Mouse (Mus musculus): ENCODE results near the gene Gm49450. TPM values are rescaled to one million over a fixed set of nuclear protein-coding genes. Genes with fewer than 3 reads are reported as not detected.
A peak's percentile ranks its signal among the peaks of the same experiment; 100 is the strongest.
"Not testable (repeated sequence)": the region's sequence is repeated elsewhere in the genome, so short reads cannot be mapped to it uniquely, and the experiment has no call there.

Gene Gm49450
- polyA plus RNA-seq, 1 experiment from 2014 or later, result not detected

GRCm38 (mm10) chr15:98942081-98942480, 11.3 kb downstream of the Gm49450 start:
- ATAC-seq (ENCODE audit: insufficient number of reproducible peaks, insufficient read depth, low FRiP score, low read depth), result no peak
- 78% methylated on average over 4 of the region's 4 CpGs for WGBS
- H3K4me1 ChIP-seq (ENCODE audit: control insufficient read depth, insufficient read depth, low read length), result no peaks in the 10 kb centered on the region
- H3K27me3 ChIP-seq (ENCODE audit: control insufficient read depth, insufficient read depth, low read length), result no peaks in the 10 kb centered on the region
- H3K27ac ChIP-seq (ENCODE audit: low read length), result no peak overlapping the region
- no peaks in the 10 kb centered on the region; the same call in 1 of the 2 replicates for H3K9me3 ChIP-seq (ENCODE audit: control insufficient read depth, low read depth, low read length)
- no peaks in the 10 kb centered on the region for H3K36me3 ChIP-seq (ENCODE audit: control insufficient read depth, insufficient read depth, low read length)
- H3K4me2 ChIP-seq (replicated peaks; ENCODE audit: low read depth, low read length), result no peak overlapping the region
- H3K4me3 ChIP-seq (ENCODE audit: low read depth, low read length), result no peak overlapping the region
- no peak overlapping the region for H3K9ac ChIP-seq (replicated peaks; ENCODE audit: low read depth, low read length)

GRCm38 (mm10) chr15:98941539-98941938, 11.8 kb downstream of the Gm49450 start:
- Histone ChIP-seq H3K27me3 (ENCODE audit: control insufficient read depth, insufficient read depth, low read length) (no peaks in the 10 kb centered on the region), H3K4me1 (ENCODE audit: control insufficient read depth, insufficient read depth, low read length) (no peaks in the 10 kb centered on the region), H3K9ac (replicated peaks; ENCODE audit: low read depth, low read length) (no peak overlapping the region), H3K27ac (ENCODE audit: low read length) (no peak overlapping the region), H3K9me3 (ENCODE audit: control insufficient read depth, low read depth, low read length) (no peaks in the 10 kb centered on the region; the same call in 1 of the 2 replicates), H3K4me3 (ENCODE audit: low read depth, low read length) (no peak overlapping the region), H3K4me2 (replicated peaks; ENCODE audit: low read depth, low read length) (no peak overlapping the region), H3K36me3 (ENCODE audit: control insufficient read depth, insufficient read depth, low read length) (no peaks in the 10 kb centered on the region)
- 78% methylated on average over 2 of the region's 2 CpGs for WGBS
- ATAC-seq (ENCODE audit: insufficient number of reproducible peaks, insufficient read depth, low FRiP score, low read depth), result no peak

GRCm38 (mm10) chr15:98940816-98941215, 12.5 kb downstream of the Gm49450 start:
- H3K27ac ChIP-seq (ENCODE audit: low read length), result no peak overlapping the region
- H3K27me3 ChIP-seq (ENCODE audit: control insufficient read depth, insufficient read depth, low read length), result no peaks in the 10 kb centered on the region
- ATAC-seq (ENCODE audit: insufficient number of reproducible peaks, insufficient read depth, low FRiP score, low read depth), result no peak
- H3K4me1 ChIP-seq (ENCODE audit: control insufficient read depth, insufficient read depth, low read length), result peaks cover 5% of the 10 kb centered on the region; the same call in 1 of the 2 replicates
- no peak overlapping the region for H3K9ac ChIP-seq (replicated peaks; ENCODE audit: low read depth, low read length)
- H3K9me3 ChIP-seq (ENCODE audit: control insufficient read depth, low read depth, low read length), result no peaks in the 10 kb centered on the region; the same call in 1 of the 2 replicates
- no peaks in the 10 kb centered on the region for H3K36me3 ChIP-seq (ENCODE audit: control insufficient read depth, insufficient read depth, low read length)
- no peak overlapping the region for H3K4me3 ChIP-seq (ENCODE audit: low read depth, low read length)
- no peak overlapping the region for H3K4me2 ChIP-seq (replicated peaks; ENCODE audit: low read depth, low read length)
- 76% methylated on average over 10 of the region's 10 CpGs for WGBS

GRCm38 (mm10) chr15:98934217-98934839, 19.0 kb downstream of the Gm49450 start, which contains the start of gene Tuba1b:
Tuba1b (minus strand) TSS chr15:98934565.
- H3K4me2 ChIP-seq (replicated peaks; ENCODE audit: low read depth, low read length), result peak within 1 kb of the TSS; percentile 99
- peaks cover 9% of the 10 kb centered on the region for H3K36me3 ChIP-seq (ENCODE audit: control insufficient read depth, insufficient read depth, low read length)
- ATAC-seq (ENCODE audit: insufficient number of reproducible peaks, insufficient read depth, low FRiP score, low read depth), result peak; percentile 96
- peaks cover 13% of the 10 kb centered on the region for H3K4me1 ChIP-seq (ENCODE audit: control insufficient read depth, insufficient read depth, low read length)
- H3K27ac ChIP-seq (ENCODE audit: low read length), result peak within 1 kb of the TSS; percentile 97
- H3K27me3 ChIP-seq (ENCODE audit: control insufficient read depth, insufficient read depth, low read length), result no peaks in the 10 kb centered on the region
- under 1% methylated on average over 55 of the region's 58 CpGs for WGBS
- peak within 1 kb of the TSS; percentile 89 for H3K9ac ChIP-seq (replicated peaks; ENCODE audit: low read depth, low read length)
- H3K4me3 ChIP-seq (ENCODE audit: low read depth, low read length), result peak within 1 kb of the TSS; percentile 73
- no peaks in the 10 kb centered on the region for H3K9me3 ChIP-seq (ENCODE audit: control insufficient read depth, low read depth, low read length)

GRCm38 (mm10) chr15:98933833-98934216, 19.5 kb downstream of the Gm49450 start:
- peaks cover 14% of the 10 kb centered on the region for H3K4me1 ChIP-seq (ENCODE audit: control insufficient read depth, insufficient read depth, low read length)
- peak; percentile 85 for ATAC-seq (ENCODE audit: insufficient number of reproducible peaks, insufficient read depth, low FRiP score, low read depth)
- under 1% methylated on average over 35 of the region's 35 CpGs for WGBS
- H3K4me3 ChIP-seq (ENCODE audit: low read depth, low read length), result peak overlapping the region; percentile 73
- H3K9me3 ChIP-seq (ENCODE audit: control insufficient read depth, low read depth, low read length), result no peaks in the 10 kb centered on the region
- peak overlapping the region; percentile 97 for H3K27ac ChIP-seq (ENCODE audit: low read length)
- peaks cover 9% of the 10 kb centered on the region for H3K36me3 ChIP-seq (ENCODE audit: control insufficient read depth, insufficient read depth, low read length)
- H3K9ac ChIP-seq (replicated peaks; ENCODE audit: low read depth, low read length), result peak overlapping the region; percentile 89
- no peaks in the 10 kb centered on the region for H3K27me3 ChIP-seq (ENCODE audit: control insufficient read depth, insufficient read depth, low read length)
- peak overlapping the region; percentile 99 for H3K4me2 ChIP-seq (replicated peaks; ENCODE audit: low read depth, low read length)

GRCm38 (mm10) chr15:98933004-98933671, 20.2 kb downstream of the Gm49450 start:
- not testable (repeated sequence) for H3K36me3 ChIP-seq (ENCODE audit: control insufficient read depth, insufficient read depth, low read length); H3K27me3 ChIP-seq (ENCODE audit: control insufficient read depth, insufficient read depth, low read length); ATAC-seq (ENCODE audit: insufficient number of reproducible peaks, insufficient read depth, low FRiP score, low read depth); H3K9me3 ChIP-seq (ENCODE audit: control insufficient read depth, low read depth, low read length)
- H3K9ac ChIP-seq (replicated peaks; ENCODE audit: low read depth, low read length), result peak overlapping the region; percentile 89
- peak overlapping the region; percentile 73 for H3K4me3 ChIP-seq (ENCODE audit: low read depth, low read length)
- 12% methylated on average over 8 of the region's 9 CpGs for WGBS
- H3K27ac ChIP-seq (ENCODE audit: low read length), result peak overlapping the region; percentile 97
- peaks cover 19% of the 10 kb centered on the region for H3K4me1 ChIP-seq (ENCODE audit: control insufficient read depth, insufficient read depth, low read length)
- H3K4me2 ChIP-seq (replicated peaks; ENCODE audit: low read depth, low read length), result peak overlapping the region; percentile 99

- Histone ChIP-seq H3K4me2 (replicated peaks; ENCODE audit: low read depth, low read length) (no peak overlapping the region), H3K9ac (replicated peaks; ENCODE audit: low read depth, low read length) (no peak overlapping the region), H3K9me3 (ENCODE audit: control insufficient read depth, low read depth, low read length) (no peaks in the 10 kb centered on the region), H3K27ac (ENCODE audit: low read length) (no peak overlapping the region), H3K27me3 (ENCODE audit: control insufficient read depth, insufficient read depth, low read length) (no peaks in the 10 kb centered on the region), H3K4me3 (ENCODE audit: low read depth, low read length) (no peak overlapping the region), H3K36me3 (ENCODE audit: control insufficient read depth, insufficient read depth, low read length) (peaks cover 9% of the 10 kb centered on the region), H3K4me1 (ENCODE audit: control insufficient read depth, insufficient read depth, low read length) (peaks cover 16% of the 10 kb centered on the region)
- ATAC-seq (ENCODE audit: insufficient number of reproducible peaks, insufficient read depth, low FRiP score, low read depth), result no peak
- WGBS, result 79% methylated on average over 3 of the region's 3 CpGs
These were observed 22.4 kb downstream of the Gm49450 start for GRCm38 (mm10) chr15:98930998-98931397.

- 47% methylated on average over 8 of the region's 8 CpGs for WGBS
- H3K4me2 ChIP-seq (replicated peaks; ENCODE audit: low read depth, low read length), result no peak overlapping the region
- peak overlapping the region; percentile 7; the same call in 1 of the 2 replicates for H3K27ac ChIP-seq (ENCODE audit: low read length)
- no peak overlapping the region for H3K4me3 ChIP-seq (ENCODE audit: low read depth, low read length)
- H3K27me3 ChIP-seq (ENCODE audit: control insufficient read depth, insufficient read depth, low read length), result no peaks in the 10 kb centered on the region
- no peak overlapping the region for H3K9ac ChIP-seq (replicated peaks; ENCODE audit: low read depth, low read length)
- peaks cover 9% of the 10 kb centered on the region for H3K36me3 ChIP-seq (ENCODE audit: control insufficient read depth, insufficient read depth, low read length)
- peaks cover 8% of the 10 kb centered on the region for H3K4me1 ChIP-seq (ENCODE audit: control insufficient read depth, insufficient read depth, low read length)
- H3K9me3 ChIP-seq (ENCODE audit: control insufficient read depth, low read depth, low read length), result no peaks in the 10 kb centered on the region
- no peak for ATAC-seq (ENCODE audit: insufficient number of reproducible peaks, insufficient read depth, low FRiP score, low read depth)
These were observed 23.2 kb downstream of the Gm49450 start for GRCm38 (mm10) chr15:98930017-98930734.
